Mouse (Mus musculus) lung, postnatal 14 days (tissue): ENCODE measurements around the gene Rap1a.

Experiments
- DNase-seq: peaks from one replicate; pipeline ENCODE4 v3.0.0; 2021

Gene Rap1a

DNA sequence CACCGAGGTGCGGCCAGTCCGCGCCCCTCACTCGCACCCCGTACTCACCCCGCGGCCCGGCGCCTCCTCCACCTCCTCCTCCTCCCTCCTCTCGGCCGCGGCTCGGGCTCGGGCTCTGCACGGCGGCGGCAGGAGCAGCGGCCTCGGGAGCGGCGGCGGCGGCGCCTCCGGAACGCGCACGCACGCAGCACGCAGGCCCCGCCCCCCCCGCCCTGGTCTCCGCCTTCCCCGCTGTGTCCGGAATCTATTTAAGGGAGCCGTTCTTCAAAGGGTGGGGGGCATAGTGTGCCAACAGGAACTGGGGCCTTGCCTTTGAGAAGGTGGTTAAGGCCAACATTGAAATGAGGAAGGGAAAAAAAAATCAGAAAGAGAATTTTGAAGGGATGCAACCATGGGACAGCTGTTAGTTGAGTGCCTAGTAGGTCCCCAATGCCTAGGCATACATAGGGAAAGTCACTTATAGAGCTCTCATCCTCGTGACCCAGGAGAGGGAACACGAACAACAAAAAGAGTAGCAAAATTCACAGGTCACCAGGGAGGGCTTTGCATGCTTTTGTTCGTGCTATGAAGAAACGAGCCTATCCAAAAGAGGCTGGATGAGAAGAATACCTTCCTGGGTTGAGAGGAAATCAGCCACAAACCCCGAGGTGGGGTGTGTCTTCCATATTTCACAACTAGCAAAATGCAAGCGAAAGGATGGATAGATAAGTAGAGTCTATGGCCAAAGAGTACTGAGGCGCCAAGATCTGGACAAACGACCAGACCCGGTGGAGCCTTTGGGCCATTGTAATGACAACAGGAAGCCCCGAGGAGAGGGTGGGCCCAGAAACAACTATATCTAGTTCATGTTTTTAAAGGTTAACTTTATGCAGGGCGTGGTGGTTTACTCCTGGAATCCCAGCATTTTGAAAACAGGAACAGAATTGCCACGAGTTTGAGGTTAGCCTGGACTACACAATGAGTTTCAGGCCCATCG lies at the start of gene Rap1a:
Gene Rap1a, minus strand, starts transcription at position 146 of the 976 bp plus-strand sequence.
- DNase-seq, result peak; percentile 75

GRCm38 (mm10) chr3:105846294-105847069 lies 45.3 kb upstream of the Rap1a start:
- DNase-seq, result no peak

DNA sequence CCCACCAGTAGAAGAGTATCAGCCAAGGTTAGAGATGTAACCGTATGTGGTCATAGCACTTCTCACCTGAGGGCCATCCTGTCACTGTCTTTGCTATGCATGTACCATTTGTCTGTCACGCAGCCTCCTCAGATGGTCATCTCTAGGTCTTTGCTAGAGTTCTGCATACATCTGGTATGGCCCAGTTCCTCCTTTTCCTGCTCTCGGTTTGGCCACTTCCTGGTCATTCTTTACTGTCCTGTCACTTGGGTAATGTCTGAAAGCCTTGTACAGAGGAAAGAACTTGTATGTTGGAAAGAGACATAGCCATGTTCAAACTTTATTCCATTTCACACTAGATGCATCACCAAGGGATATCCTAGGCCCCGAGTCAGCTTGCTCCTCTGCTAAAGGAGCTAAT lies 38.7 kb upstream of the Rap1a start:
- no peak for DNase-seq

DNA sequence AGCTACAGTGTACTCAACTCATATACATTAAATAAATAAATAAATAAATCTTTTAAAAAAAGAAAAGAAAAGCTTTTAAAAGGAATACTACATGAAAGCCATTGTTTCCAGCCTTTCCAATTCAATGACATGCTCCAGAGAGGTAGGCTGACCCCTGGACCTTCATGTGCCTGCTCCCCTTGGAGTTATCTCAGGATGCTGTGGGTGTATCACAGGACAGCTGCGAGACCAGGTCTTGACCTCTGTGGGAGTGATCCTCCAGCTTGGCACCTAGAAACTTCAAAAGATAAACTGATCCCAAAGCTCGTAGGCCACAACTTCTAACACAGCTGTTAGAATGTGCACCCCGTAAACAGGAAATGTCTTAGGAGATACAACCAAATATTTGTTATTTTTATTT lies 37.5 kb upstream of the Rap1a start:
- no peak for DNase-seq

DNA sequence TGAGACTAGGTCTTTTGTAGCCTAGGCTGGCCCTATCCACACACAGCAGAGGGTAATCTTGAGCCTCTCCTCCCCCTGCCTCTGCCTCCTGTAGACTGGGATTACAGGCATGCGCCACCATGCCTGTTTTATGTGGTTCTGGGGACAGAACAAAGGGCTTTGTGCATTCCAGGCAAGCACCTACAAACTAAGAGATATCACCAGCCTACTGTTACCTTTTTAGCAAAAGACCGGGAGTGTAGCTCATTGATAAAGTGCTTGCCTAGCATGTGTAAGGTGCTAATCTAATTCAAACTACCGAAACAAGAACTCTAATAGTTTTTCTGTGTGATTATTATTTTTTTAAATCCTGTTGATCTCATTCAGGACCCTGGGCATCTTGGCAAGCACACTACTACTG lies 35.7 kb upstream of the Rap1a start:
- DNase-seq, result no peak

- DNase-seq, result no peak
Measured at GRCm38 (mm10) chr3:105835875-105836274, 34.7 kb upstream of the Rap1a start.

DNA sequence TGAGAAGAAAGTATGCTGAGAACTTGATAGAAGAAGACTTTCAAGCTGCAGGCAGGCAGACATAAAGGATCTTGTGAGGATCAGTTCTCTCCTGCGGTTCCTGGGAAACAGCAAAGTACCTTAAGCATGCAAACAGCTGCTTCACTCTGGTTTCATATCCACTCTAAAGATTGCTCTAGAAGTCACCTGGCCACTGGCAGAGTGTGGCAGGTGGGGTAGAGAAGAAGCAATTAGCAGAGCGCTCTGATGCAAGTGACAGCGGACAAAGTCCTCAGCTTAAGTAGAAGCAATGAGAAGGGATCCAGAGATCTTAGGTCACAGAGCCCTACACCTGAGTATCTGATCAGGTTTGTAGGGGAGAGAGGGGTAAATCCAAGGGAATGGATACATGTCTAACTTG lies 30.4 kb upstream of the Rap1a start:
- DNase-seq, result no peak

GRCm38 (mm10) chr3:105825501-105826161 lies 24.5 kb upstream of the Rap1a start:
- DNase-seq, result peak; percentile 50

DNA sequence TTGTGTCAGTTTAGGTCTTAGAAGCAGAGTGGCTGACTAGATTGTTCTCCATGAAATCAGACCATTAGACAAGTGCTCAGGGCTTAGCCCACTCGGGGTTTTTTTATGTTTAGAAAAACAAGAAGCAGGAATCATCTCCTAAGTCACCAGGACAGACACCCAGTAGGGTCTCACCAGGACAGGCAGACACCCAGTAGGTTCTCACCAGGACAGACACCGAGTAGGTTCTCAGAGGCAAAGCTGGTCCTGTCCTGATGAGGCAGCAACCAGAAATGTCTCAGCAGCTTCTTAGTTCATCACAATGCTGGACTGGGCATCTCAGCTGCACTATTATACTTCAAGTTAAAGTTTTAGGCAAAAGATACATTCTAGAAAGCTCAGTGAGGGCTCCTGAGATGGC lies 23.6 kb upstream of the Rap1a start:
- DNase-seq, result no peak

DNA sequence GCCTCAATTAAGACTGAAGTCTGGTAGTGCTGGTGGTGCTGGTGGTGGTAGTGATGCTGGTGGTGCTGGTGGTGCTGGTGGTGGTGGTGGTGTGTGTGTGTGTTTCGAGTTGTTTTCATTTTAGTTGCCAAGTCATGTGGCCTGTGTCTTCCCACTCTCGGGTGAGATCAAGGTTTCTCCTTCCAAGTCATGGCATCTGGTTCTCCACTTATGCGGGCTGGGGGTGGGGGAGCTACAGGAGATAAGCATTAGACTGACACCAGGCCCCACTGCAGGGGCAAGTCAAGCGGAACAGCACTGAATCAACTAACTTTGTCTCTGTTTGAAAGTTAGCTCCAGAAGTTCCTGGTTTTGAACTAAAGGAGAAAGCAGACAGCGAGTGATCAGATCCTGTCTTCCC lies 23.0 kb upstream of the Rap1a start:
- no peak for DNase-seq

DNA sequence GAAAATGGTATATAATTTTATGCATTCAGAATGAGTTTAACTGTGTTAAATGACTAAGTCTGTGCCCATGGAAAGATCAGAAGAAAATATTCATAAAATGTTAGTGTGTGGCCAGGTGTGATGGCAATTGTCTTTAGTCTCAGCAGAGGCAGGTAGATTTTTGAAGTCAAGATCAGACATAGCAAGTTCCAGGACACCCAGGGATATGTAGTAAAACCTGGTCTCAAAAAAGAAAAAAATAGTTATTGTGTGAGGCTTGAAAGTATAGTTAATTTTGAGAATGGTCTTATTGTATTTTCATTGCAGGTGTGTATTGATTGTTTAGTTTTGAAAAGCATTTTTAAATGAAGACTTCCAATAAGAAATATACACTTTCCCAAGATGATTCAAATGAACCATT lies 22.5 kb upstream of the Rap1a start:
- DNase-seq, result no peak

DNA sequence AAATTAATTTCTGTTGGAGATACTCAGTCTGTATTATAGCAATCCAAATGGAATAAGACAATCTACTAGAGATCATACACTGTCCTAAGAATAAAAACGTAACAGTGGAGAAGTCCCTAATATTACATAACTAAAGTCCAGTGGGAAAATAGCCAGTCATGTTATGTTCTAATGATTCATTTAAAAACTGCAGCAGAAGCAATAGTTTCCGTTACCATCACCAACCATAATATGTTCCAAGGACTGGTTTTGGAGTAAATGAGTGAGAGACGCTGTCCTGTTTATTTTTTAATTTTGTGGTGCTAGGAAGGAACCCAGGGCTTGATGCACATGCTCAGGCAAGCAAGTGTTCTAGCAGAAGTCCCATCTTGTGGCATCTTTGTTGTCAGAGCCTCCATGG lies 20.4 kb upstream of the Rap1a start:
- DNase-seq, result no peak

DNA sequence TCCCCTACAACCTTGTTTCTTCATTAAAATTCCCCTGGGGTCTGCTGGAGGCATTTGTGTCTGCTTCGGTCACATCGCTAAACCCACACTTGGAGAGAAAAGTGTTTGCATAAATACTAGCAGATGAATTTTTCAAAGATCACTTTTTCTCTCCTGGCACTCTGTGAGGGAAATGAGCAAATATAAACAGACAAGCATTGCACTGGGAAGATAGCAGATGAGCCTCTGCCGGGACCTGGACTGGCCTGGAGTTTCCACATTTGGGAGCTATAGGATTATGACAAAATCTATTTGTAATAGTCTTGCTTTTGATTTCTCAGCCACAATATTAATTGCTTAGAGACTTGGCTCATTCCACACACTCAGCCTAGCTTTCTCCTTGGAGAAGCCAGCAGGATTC lies 19.1 kb upstream of the Rap1a start:
- DNase-seq, result no peak

DNA sequence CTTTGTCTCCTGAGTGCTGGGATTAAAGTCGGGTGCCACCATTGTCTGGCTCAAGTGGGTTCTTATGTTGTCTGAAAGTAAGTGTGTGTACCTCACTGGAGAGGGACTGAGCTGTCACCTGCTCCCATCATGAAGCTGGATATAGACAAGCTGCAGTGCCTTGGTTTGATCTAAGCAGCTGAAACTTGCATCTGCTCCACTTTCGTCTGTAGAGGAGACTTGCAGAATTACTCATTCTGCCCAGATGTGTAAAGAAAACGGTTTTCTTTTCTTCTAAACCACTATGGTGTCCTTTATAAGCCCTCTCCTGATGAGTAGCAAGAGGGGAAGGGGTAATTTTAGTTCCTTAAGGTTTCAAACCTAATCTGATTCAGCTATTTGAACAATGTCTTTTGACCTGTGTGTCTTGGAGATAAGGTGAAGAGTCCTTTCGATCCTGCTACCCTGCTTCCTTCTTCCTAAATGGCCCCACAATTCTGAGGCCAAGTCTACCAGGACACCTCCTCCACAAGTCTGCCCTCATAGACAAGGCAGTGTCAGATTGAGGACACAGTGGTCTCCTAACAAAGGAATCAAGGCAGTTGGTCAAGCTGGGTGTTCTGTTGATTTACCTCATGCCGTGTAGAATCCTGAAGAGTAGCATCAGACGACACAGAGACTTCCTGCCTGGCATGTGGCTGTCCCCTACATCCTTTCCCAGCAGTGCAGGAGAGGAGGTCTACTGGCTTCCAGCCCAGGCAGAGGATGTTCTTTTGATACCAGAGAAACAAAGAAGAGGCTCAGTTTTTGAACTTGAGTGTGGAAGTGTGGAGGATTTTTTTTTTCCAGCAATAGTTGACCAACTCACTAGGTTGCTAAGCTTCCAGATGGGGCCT lies 17.2 kb upstream of the Rap1a start:
- peak; percentile 67 for DNase-seq

DNA sequence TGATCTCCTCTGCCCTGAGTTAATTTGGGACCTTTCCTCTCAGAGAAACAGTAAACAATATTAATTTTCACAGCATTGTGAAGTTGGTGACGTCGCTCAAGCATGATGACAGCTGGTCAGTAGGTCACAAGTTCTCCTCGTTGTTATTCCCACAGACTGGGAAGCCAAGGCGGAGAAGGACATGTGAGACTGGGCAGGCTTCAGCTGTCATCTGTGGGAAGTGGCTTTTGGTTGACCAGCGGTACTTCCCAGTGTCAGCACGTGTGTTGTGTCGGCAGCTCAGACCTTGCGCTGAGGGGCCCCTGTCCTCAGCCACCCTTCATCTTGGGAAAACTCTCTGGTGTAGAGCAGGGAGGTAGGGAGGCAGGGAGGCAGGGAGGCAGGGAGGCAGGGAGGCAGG lies 15.0 kb upstream of the Rap1a start:
- no peak for DNase-seq

GRCm38 (mm10) chr3:105815236-105815904 lies 14.2 kb upstream of the Rap1a start:
- no peak for DNase-seq

- DNase-seq, result no peak
Measured at GRCm38 (mm10) chr3:105811146-105811545, 10.0 kb upstream of the Rap1a start.

DNA sequence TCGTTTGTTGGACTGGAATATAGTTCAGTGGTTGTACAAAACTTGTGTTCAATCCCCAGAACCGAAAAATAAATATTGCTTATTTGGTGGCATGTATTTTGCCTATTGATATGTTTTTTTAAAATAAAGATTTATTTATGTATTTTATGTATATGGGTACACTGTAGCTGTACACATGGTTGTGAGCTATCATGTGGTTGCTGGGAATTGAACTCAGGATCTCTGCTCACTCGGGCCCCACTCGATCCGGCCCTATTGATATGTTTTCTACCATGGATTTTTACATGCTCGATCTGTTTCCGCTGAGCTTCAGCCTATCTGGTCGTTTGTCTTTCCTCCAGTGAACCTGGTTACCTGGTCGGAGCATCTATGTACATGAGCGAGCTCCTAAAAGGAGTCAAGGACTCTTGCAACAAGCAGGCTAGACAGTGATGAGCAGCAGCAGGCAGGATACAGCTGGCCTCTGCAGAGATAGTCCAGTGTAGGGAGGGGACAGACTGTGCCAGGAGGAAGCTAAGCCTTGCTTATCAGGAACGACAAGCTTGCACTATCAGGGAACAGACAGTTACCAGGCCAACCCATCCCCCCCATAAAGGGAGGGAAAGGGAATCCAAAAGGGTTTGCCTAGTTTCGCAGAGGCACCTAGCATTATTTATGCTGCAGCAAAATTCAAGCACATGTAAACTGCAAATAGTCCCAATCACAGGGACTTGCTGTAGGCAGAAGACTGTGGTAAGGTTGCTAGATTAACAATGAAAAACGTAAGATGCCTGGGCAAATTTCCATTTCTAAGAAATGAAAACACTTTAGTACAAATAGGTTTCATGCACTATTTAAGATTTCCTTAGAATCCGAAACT lies 7.3 kb upstream of the Rap1a start:
- peak; percentile 33 for DNase-seq

DNA sequence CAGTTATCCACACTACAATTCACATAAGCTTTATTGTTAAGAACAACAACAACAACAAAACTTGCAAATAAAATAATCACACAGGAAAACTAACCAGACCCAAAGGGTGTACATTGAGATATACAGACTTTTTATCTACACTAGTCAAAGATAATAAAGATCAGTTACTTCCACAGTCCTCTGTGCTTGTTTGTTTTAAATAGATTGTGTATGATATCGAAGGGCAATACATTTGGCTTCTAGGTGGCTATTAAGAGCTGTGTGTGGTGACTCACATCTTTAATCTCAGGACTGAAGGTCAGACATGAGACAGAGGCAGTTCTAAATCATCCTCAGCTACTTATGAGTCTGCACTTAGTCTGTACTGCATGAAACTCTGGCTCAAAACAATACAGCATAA lies 6.5 kb upstream of the Rap1a start:
- no peak for DNase-seq

DNA sequence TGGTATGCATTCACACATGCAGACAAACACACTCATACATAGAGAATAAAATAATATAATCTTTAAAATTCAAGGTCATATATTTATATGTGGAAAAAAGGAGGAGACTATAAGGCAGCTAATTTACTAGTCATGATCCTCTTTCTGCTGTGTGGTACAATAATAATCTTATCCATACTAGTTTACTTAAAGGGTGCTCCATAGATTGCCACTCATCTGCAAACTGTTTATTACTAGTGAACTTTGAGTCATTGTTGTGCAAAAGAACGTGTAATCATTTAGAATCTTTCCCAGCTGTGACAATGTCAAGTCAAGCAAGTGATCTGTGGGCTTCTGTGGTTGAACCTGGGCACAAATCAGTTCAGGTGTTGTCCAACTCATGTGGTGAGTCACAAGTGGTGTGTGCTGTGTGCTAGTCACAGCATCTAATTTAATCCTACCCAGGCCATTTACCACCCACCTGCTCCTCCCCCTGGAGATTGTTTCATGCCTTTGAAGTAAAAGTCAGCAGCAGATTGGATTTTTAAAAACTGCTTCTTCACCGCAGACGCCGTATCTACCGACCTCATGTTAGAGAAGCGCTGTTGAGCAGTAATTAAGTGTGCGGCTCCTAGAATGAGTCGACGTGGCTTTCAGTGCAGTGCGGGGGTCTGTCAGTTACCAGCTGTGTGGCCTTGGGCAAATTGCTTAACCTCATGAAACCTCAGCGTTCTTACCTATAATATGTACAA lies 5.5 kb upstream of the Rap1a start:
- no peak for DNase-seq
